Mouse (Mus musculus): Measurements from ENCODE around the gene Cnnm2. TPM values are rescaled to one million over a fixed set of nuclear protein-coding genes. Genes with fewer than 3 reads are reported as not detected.
"Not testable (repeated sequence)": the region's sequence is repeated elsewhere in the genome, so short reads cannot be mapped to it uniquely, and the experiment has no call there.

Cnnm2 gene
- polyA plus RNA-seq, 1 experiment = 7.4 TPM

DNA sequence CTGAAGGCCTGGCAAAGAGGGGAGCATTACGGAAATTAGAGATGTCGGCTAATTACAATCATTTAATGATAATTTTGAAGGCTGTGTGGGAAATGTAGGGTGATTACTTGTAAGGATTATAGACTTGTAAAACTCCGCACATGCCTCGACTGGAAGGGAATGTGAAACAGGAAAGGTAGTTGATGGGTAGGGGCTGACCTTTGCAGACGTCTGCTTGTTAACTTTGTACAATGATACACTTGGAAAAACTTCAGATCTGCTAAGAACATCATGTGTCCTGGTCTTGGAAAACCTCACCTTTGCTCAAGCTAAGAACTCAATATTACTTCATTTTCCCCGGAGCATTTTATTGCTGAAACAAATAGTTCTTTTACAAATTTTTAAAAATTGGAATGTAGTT, 10.4 kb downstream of the Cnnm2 start:
- no peaks in the 10 kb centered on the region for H3K4me1 ChIP-seq (replicated peaks; ENCODE audit: control insufficient read depth, insufficient read depth, low read length)
- H3K27me3 ChIP-seq (ENCODE audit: control insufficient read depth, insufficient read depth, low read length) = no peaks in the 10 kb centered on the region
- 94% methylated on average over 6 of the region's 6 CpGs for WGBS
- TF ChIP-seq POLR2A (IDR thresholded peaks at IDR 0.05; ENCODE audit: control insufficient read depth, extremely low read depth, insufficient read depth, low read length, poor library complexity) (no peak), CTCF (IDR thresholded peaks at IDR 0.05; ENCODE audit: borderline replicate concordance, control insufficient read depth, extremely low read depth, insufficient read depth, low read length, poor library complexity) (no peak)
- H3K27ac ChIP-seq (ENCODE audit: control insufficient read depth, insufficient read depth, low read length) = no peak overlapping the region
- no peak for DNase-seq
- H3K36me3 ChIP-seq (ENCODE audit: control insufficient read depth, insufficient read depth, low read length) = no peaks in the 10 kb centered on the region
- no peak overlapping the region for H3K4me3 ChIP-seq (ENCODE audit: control insufficient read depth, insufficient read depth, low read length)

GRCm38 (mm10) chr19:46776391-46776790, 15.0 kb downstream of the Cnnm2 start:
- 92% methylated on average over 5 of the region's 5 CpGs for WGBS
- Histone ChIP-seq H3K4me1 (replicated peaks; ENCODE audit: control insufficient read depth, insufficient read depth, low read length) (no peaks in the 10 kb centered on the region), H3K36me3 (ENCODE audit: control insufficient read depth, insufficient read depth, low read length) (no peaks in the 10 kb centered on the region), H3K27me3 (ENCODE audit: control insufficient read depth, insufficient read depth, low read length) (no peaks in the 10 kb centered on the region), H3K4me3 (ENCODE audit: control insufficient read depth, insufficient read depth, low read length) (no peak overlapping the region), H3K27ac (ENCODE audit: control insufficient read depth, insufficient read depth, low read length) (no peak overlapping the region)
- no peak for DNase-seq
- TF ChIP-seq CTCF (IDR thresholded peaks at IDR 0.05; ENCODE audit: borderline replicate concordance, control insufficient read depth, extremely low read depth, insufficient read depth, low read length, poor library complexity) (no peak), POLR2A (IDR thresholded peaks at IDR 0.05; ENCODE audit: control insufficient read depth, extremely low read depth, insufficient read depth, low read length, poor library complexity) (no peak)

DNA sequence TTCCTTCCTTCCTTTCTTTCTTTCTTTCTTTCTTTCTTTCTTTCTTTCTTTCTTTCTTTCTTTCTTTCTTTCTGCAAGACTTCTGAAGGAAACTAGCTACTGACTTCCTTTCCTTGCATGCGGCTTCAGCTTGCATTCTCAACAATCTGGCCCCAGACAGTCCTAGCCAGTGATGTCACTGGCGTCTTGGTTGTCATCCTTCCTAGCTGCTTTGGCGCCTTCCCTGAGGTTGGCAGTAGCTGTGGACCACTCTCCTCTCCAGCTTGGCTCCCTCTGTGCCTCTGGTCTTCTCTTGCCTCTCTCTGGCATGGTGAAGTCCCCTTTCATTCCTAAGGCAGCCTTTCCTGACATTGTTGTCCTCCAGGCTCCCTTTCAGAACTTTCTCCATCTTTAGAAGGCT, 15.5 kb downstream of the Cnnm2 start:
- Histone ChIP-seq H3K4me1 (replicated peaks; ENCODE audit: control insufficient read depth, insufficient read depth, low read length) (no peaks in the 10 kb centered on the region), H3K27me3 (ENCODE audit: control insufficient read depth, insufficient read depth, low read length) (no peaks in the 10 kb centered on the region), H3K27ac (ENCODE audit: control insufficient read depth, insufficient read depth, low read length) (no peak overlapping the region), H3K4me3 (ENCODE audit: control insufficient read depth, insufficient read depth, low read length) (no peak overlapping the region), H3K36me3 (ENCODE audit: control insufficient read depth, insufficient read depth, low read length) (no peaks in the 10 kb centered on the region)
- 98% methylated on average over 3 of the region's 3 CpGs for WGBS
- no peak for DNase-seq
- no peak for TF ChIP-seq CTCF (IDR thresholded peaks at IDR 0.05; ENCODE audit: borderline replicate concordance, control insufficient read depth, extremely low read depth, insufficient read depth, low read length, poor library complexity)
- no peak for TF ChIP-seq POLR2A (IDR thresholded peaks at IDR 0.05; ENCODE audit: control insufficient read depth, extremely low read depth, insufficient read depth, low read length, poor library complexity)

- no peak overlapping the region for H3K4me3 ChIP-seq (ENCODE audit: control insufficient read depth, insufficient read depth, low read length)
- TF ChIP-seq POLR2A (IDR thresholded peaks at IDR 0.05; ENCODE audit: control insufficient read depth, extremely low read depth, insufficient read depth, low read length, poor library complexity) = no peak
- TF ChIP-seq CTCF (IDR thresholded peaks at IDR 0.05; ENCODE audit: borderline replicate concordance, control insufficient read depth, extremely low read depth, insufficient read depth, low read length, poor library complexity) = no peak
- no peaks in the 10 kb centered on the region for H3K36me3 ChIP-seq (ENCODE audit: control insufficient read depth, insufficient read depth, low read length)
- no peak for DNase-seq
- 95% methylated on average over 12 of the region's 12 CpGs for WGBS
- no peaks in the 10 kb centered on the region for H3K4me1 ChIP-seq (replicated peaks; ENCODE audit: control insufficient read depth, insufficient read depth, low read length)
- H3K27me3 ChIP-seq (ENCODE audit: control insufficient read depth, insufficient read depth, low read length) = no peaks in the 10 kb centered on the region
- no peak overlapping the region for H3K27ac ChIP-seq (ENCODE audit: control insufficient read depth, insufficient read depth, low read length)
Measured at GRCm38 (mm10) chr19:46777928-46778680, 16.7 kb downstream of the Cnnm2 start.

DNA sequence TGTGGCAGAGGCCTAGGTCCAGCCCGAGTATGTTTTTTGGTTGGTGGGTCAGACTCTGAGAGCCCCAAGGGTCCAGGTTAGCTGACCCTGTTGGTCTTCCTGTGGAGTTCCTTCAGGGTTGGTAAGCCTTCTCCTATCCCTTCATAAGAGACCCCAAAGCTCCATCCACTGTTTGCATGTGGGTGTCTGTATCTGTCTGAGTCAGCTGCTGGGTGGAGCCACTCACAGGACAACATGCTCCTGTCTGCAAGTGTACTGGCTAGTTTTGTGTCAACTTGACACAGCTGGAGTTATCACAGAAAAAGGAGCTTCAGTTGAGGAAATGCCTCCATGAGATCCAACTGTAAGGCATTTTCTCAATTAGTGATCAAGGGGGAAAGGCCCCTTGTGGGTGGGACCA, 17.7 kb downstream of the Cnnm2 start:
- 96% methylated on average over 1 of the region's 1 CpGs for WGBS
- H3K4me3 ChIP-seq (ENCODE audit: control insufficient read depth, insufficient read depth, low read length); DNase-seq; H3K36me3 ChIP-seq (ENCODE audit: control insufficient read depth, insufficient read depth, low read length); H3K27ac ChIP-seq (ENCODE audit: control insufficient read depth, insufficient read depth, low read length); H3K27me3 ChIP-seq (ENCODE audit: control insufficient read depth, insufficient read depth, low read length); H3K4me1 ChIP-seq (replicated peaks; ENCODE audit: control insufficient read depth, insufficient read depth, low read length): not testable (repeated sequence)

GRCm38 (mm10) chr19:46784038-46784437, 22.6 kb downstream of the Cnnm2 start:
- Histone ChIP-seq H3K4me1 (replicated peaks; ENCODE audit: control insufficient read depth, insufficient read depth, low read length) (no peaks in the 10 kb centered on the region), H3K4me3 (ENCODE audit: control insufficient read depth, insufficient read depth, low read length) (no peak overlapping the region), H3K27ac (ENCODE audit: control insufficient read depth, insufficient read depth, low read length) (no peak overlapping the region), H3K27me3 (ENCODE audit: control insufficient read depth, insufficient read depth, low read length) (no peaks in the 10 kb centered on the region), H3K36me3 (ENCODE audit: control insufficient read depth, insufficient read depth, low read length) (no peaks in the 10 kb centered on the region)
- no peak for DNase-seq
- WGBS = 88% methylated on average over 5 of the region's 5 CpGs
- TF ChIP-seq POLR2A (IDR thresholded peaks at IDR 0.05; ENCODE audit: control insufficient read depth, extremely low read depth, insufficient read depth, low read length, poor library complexity) (no peak), CTCF (IDR thresholded peaks at IDR 0.05; ENCODE audit: borderline replicate concordance, control insufficient read depth, extremely low read depth, insufficient read depth, low read length, poor library complexity) (no peak)

DNA sequence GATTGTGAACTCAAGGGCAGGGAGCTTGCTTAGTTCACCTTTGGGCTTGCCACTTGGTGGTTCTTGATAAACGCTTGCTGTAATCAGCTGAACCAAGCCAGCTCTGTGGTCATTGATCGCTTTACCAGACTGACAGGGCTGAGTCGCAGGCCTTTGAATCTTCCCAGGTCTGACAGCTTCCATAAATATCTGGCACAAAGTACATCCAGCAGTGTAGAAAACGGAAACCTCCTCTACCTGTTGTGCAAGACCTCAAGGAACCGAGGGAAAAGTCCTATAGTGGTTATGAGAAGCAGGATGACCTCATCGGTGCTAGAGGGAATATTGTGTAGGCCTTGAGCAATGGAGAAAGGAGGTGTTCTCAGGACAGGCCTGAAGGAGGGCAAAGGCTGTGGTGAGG, 23.1 kb downstream of the Cnnm2 start:
- H3K27me3 ChIP-seq (ENCODE audit: control insufficient read depth, insufficient read depth, low read length) = no peaks in the 10 kb centered on the region
- H3K4me1 ChIP-seq (replicated peaks; ENCODE audit: control insufficient read depth, insufficient read depth, low read length) = no peaks in the 10 kb centered on the region
- H3K36me3 ChIP-seq (ENCODE audit: control insufficient read depth, insufficient read depth, low read length) = no peaks in the 10 kb centered on the region
- no peak overlapping the region for H3K27ac ChIP-seq (ENCODE audit: control insufficient read depth, insufficient read depth, low read length)
- WGBS = 90% methylated on average over 6 of the region's 6 CpGs
- no peak for DNase-seq
- no peak overlapping the region for H3K4me3 ChIP-seq (ENCODE audit: control insufficient read depth, insufficient read depth, low read length)
- TF ChIP-seq CTCF (IDR thresholded peaks at IDR 0.05; ENCODE audit: borderline replicate concordance, control insufficient read depth, extremely low read depth, insufficient read depth, low read length, poor library complexity) (no peak), POLR2A (IDR thresholded peaks at IDR 0.05; ENCODE audit: control insufficient read depth, extremely low read depth, insufficient read depth, low read length, poor library complexity) (no peak)
